Mouse (Mus musculus): ENCODE results near the gene Tmc1.

DNA sequence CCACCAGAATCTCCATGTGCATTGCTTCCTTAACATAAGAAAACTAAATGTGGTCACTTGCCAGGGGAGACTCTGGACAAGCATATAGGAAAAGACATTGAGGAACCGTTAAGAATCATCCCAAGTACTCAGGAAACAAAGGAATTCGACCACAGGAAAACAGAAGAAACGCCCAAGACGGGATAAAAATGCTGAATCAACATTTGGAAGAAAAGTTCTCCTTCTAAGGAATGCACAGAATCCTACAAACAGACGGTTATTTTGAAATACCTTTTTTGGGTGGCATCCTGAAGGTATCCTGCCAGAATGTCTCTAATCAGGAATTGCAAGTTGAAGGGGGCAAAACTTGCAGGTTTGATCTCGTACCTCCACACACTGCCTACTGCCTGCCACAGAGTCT lies at the start of gene Tmc1:
- no peak for TF ChIP-seq POLR2A (IDR thresholded peaks at IDR 0.05; ENCODE audit: borderline replicate concordance, low read depth, low read length)
- TF ChIP-seq CTCF (IDR thresholded peaks at IDR 0.05; ENCODE audit: low read depth, low read length) = no peak

All from bone marrow macrophage, adult 2 months (primary cell).